Mouse (Mus musculus) thymus, adult 2 months (tissue): ENCODE data around the gene Cipc. TPM values are rescaled to one million over a fixed set of nuclear protein-coding genes. Genes with fewer than 3 reads are reported as not detected.

Source experiments
- DNase-seq: peaks from one replicate; pipeline ENCODE4 v3.0.0; 2021
- H3K27ac ChIP-seq: fragments of 200-500 bp; 2 replicates; pipeline ENCODE4 v1.5.1; 2012; ENCODE audit warnings: low read length, control low read depth; ENCODE audit not compliant: control insufficient read depth, insufficient read depth
- H3K27me3 ChIP-seq: fragments of 200-500 bp; 2 replicates; pipeline ENCODE4 v1.6.1; 2012; ENCODE audit warnings: mild to moderate bottlenecking, low read length, moderate library complexity, mixed read lengths; ENCODE audit not compliant: control insufficient read depth, insufficient read depth
- H3K36me3 ChIP-seq: fragments of 200-500 bp; 2 replicates; pipeline ENCODE4 v1.6.1; 2012; ENCODE audit warnings: mild to moderate bottlenecking, low read length, moderate library complexity; ENCODE audit not compliant: control insufficient read depth, insufficient read depth
- H3K4me1 ChIP-seq: fragments of 200-500 bp; replicated peaks from 2 replicates; pipeline ENCODE4 v1.6.1; 2012; ENCODE audit warnings: low read length; ENCODE audit not compliant: control insufficient read depth, insufficient read depth
- H3K4me3 ChIP-seq: fragments of 200-500 bp; 2 replicates; pipeline ENCODE4 v1.5.1; 2012; ENCODE audit warnings: mild to moderate bottlenecking, low read length, control low read depth, moderate library complexity; ENCODE audit not compliant: control insufficient read depth, insufficient read depth
- CTCF ChIP-seq: fragments of 200-500 bp; IDR thresholded peaks from 2 replicates; pipeline ENCODE4 v1.5.1; 2012; ENCODE audit warnings: mild to moderate bottlenecking, control low read depth, low read length, moderate library complexity, borderline replicate concordance; ENCODE audit not compliant: control insufficient read depth, poor library complexity, insufficient read depth; ENCODE audit errors: extremely low read depth
- POLR2A ChIP-seq: fragments of 200-500 bp; IDR thresholded peaks from 2 replicates; pipeline ENCODE4 v1.6.1; 2012; ENCODE audit warnings: mild to moderate bottlenecking, low read length, control low read depth, moderate library complexity; ENCODE audit not compliant: control insufficient read depth, poor library complexity, insufficient read depth; ENCODE audit errors: extremely low read depth
- WGBS: fragments of 180-500 bp; shearing (Covaris S2); methylation state at CpG from one replicate; pipeline ENCODE4 v1.1.7; 2018; 5-methylcytosine and 5-hydroxymethylcytosine counted together
- polyA plus RNA-seq: library from polyadenylated mRNA; depleted of rRNA; stranded (reverse); fragments of >200 nt; gene quantifications from 2 replicates; pipeline ENCODE4 v1.2.3, GENCODE M21; 2012

The Cipc gene
- polyA plus RNA-seq, 1 experiment = 43.8 TPM

DNA sequence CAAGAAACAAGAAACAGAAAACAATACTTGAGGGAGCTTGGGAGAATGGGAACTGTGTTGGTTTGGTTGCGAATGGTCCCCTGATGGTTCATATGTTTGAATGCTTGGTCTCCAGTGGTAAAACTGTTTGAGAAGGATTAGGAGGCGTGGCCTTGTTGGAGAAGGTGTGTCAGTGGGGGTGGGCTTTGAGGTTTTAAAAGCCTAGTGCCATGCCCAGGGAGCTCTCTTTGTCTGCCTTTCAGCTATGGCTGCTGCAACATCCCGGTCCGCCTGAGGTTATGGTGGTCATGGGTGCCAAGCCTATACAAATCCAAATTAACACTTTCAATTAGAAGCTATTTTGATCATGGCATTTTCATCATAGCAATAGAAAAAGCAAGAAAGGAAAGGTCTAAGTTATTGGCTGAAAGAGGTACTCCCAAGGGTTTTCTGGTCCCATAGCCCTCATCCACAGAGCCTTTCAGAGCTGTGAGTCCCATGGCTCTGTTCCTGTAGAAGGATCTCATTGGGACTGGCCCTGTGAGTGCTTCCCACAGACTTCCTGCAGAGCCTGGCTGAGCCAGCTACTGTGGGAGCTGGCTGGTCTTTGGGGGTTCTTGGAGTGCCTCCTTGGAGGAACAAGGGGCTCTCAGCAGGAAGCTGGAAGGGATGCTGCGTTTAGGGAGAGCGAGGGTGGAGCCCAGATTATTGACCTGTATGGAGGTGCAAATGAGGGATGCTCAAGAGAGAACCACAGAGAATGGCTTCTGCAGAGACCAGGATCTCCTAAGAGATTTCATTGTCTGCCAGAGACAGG, 15.7 kb upstream of the Cipc start:
- Histone ChIP-seq H3K4me3 (no peak overlapping the region), H3K27me3 (no peaks in the 10 kb centered on the region), H3K27ac (no peak overlapping the region), H3K36me3 (no peaks in the 10 kb centered on the region), H3K4me1 (no peaks in the 10 kb centered on the region)
- WGBS = 95% methylated on average over 6 of the region's 6 CpGs
- DNase-seq = no peak
- no peak for TF ChIP-seq CTCF
- TF ChIP-seq POLR2A = no peak

DNA sequence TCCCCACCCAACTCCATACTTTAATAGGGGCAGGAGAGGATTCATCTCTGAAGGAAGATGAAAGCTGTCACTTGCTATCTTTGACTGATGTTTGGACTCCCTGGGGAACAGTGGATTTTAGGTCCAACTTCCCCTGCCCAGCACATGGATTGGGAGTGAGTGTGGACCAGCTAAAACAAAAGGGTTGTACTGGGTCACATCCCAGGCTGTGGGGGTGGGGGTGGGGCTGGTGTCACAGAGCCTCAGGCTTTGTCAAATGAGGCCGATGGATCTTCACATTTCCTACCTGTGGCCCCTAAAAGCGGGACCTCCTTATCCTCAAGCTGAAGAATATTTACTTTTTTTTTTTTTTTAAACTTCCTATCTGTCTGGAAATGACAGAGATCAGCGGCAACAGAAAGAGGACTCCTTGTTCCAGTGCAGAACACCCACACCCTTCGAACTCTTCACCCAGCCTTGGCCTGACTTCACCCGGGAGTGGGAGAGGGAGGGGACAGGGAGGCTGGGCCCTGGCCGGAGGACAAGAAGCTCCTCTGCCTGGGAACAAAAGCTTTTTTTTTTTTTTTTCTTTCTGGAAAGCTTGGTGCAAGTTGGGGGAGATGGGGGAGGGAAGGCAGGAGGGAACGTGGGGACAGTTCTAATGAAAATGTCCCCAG, 14.8 kb upstream of the Cipc start:
- WGBS = 87% methylated on average over 7 of the region's 7 CpGs
- H3K27ac ChIP-seq = no peak overlapping the region
- no peaks in the 10 kb centered on the region for H3K36me3 ChIP-seq
- DNase-seq = no peak
- no peaks in the 10 kb centered on the region for H3K4me1 ChIP-seq
- TF ChIP-seq CTCF (no peak), POLR2A (no peak)
- no peak overlapping the region for H3K4me3 ChIP-seq
- H3K27me3 ChIP-seq = no peaks in the 10 kb centered on the region

DNA sequence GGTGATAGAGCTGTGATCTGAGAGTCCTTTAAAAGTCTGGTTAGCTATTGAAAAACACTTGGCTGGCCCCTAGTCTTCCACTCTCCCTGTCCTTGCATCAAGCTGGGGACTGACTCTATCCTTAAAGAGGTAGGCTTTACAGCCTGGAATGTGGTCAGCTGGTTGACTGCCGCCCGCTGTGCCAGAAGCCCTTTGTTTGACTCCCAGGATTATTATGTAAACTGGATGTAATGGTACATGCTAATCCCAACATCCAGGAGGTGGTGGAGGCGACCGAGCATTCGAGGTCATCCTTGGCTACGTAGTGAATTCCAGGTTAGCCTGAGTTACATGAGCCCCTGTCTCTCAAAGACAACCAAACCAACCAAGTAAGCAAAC, 14.3 kb upstream of the Cipc start:
- no peak for TF ChIP-seq POLR2A
- no peak for TF ChIP-seq CTCF
- Histone ChIP-seq H3K36me3 (no peaks in the 10 kb centered on the region), H3K4me1 (no peaks in the 10 kb centered on the region), H3K27ac (no peak overlapping the region), H3K27me3 (no peaks in the 10 kb centered on the region), H3K4me3 (no peak overlapping the region)
- whole genome bisulfite sequencing = 94% methylated on average over 6 of the region's 6 CpGs
- no peak for DNase-seq

DNA sequence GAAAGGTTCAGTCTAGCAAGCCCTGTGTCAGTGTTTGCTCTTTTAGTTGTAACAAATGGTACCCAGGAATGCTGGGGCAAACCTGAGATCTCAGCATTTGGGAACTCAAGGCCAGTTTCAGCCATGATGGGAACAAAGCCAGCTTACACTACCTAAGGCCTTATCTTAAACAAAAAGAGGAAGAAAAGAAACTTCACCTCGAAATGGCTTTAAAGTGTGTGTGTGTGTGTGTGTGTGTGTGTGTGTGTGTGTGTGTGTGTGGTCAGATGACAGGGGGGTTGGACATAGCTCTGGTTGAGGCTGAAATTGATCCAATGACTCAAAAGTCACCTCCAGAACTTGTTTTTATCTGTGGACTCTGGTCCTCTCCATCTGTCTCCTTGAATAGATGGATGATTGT, 12.1 kb upstream of the Cipc start:
- no peaks in the 10 kb centered on the region for H3K36me3 ChIP-seq
- TF ChIP-seq POLR2A = no peak
- TF ChIP-seq CTCF = no peak
- WGBS = 10% methylated on average over 1 of the region's 1 CpGs
- DNase-seq = no peak
- H3K27me3 ChIP-seq = no peaks in the 10 kb centered on the region
- no peak overlapping the region for H3K4me3 ChIP-seq
- H3K4me1 ChIP-seq = no peaks in the 10 kb centered on the region
- H3K27ac ChIP-seq = no peak overlapping the region

DNA sequence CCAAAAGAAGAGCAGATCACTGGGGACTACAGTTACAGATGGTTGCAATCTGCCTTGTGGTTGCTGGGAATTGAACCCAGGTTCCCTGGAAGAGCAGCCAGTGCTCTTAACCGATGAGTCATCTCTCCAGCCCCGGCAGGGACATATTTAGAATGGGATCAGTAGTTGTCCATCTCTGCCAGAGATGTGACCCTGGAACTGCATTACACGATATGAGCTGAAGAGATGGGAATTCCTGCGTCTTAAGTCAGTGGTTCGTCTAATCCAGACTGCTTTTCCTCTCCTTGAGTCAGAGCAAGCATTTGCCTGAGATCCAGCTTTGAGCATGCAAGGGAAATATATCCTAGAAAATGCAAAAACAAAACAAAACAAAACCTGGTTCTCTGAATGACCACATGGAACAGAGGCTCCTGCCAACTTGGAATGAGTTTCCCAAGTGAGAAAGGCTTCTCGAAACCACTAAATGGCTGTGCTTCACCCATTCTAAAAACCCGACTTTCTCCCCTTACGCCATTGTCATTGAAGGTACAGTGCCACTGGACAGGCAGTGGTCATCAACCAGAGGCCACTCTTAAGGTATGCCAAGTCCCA, 11.1 kb upstream of the Cipc start:
- no peak for DNase-seq
- TF ChIP-seq POLR2A = no peak
- no peak for TF ChIP-seq CTCF
- 91% methylated on average over 8 of the region's 8 CpGs for WGBS
- Histone ChIP-seq H3K27me3 (no peaks in the 10 kb centered on the region), H3K36me3 (no peaks in the 10 kb centered on the region), H3K4me1 (no peaks in the 10 kb centered on the region), H3K4me3 (no peak overlapping the region), H3K27ac (no peak overlapping the region)

DNA sequence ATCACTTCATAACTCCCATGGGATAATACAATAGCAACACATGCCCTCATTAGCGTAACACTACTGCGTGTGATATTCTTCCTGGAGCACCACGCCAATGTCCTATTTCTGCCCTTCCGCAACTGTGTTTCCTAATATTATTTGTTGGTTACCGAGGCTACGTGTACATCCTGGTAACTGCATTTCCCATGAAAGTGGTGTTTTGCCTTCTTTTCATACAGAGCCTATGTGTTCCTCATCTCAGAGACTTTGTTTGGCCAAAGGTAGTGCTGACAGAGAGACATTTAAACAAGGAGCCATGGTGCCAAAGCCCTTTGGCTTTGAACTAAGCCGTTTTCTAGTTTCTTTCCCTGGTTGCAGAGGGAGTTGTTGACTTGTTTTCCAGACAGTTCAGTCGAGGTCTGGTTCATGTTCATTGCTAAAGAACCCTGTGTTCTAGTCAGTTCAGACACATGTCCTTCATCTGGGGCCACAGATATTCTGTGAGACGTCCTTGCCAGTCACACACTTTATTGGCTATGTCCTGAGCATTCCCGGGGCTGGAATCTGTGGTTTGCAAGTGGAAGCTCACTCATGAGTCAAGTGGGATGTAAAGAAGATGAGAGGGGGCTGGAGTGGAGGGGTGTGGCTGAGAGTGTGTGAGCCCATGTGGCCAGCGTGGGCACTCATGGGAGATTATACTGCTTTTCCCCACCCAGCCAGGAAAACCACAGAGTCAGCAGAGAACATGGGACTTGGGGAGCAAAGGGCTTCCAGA, 10.1 kb upstream of the Cipc start:
- Histone ChIP-seq H3K36me3 (no peaks in the 10 kb centered on the region), H3K27me3 (no peaks in the 10 kb centered on the region), H3K27ac (no peak overlapping the region), H3K4me1 (no peaks in the 10 kb centered on the region), H3K4me3 (no peak overlapping the region)
- TF ChIP-seq POLR2A = no peak
- no peak for TF ChIP-seq CTCF
- DNase-seq = no peak
- WGBS = 77% methylated on average over 11 of the region's 11 CpGs
